ENCODE assay signal across 9 mouse cellular contexts in the genomic region with DNA sequence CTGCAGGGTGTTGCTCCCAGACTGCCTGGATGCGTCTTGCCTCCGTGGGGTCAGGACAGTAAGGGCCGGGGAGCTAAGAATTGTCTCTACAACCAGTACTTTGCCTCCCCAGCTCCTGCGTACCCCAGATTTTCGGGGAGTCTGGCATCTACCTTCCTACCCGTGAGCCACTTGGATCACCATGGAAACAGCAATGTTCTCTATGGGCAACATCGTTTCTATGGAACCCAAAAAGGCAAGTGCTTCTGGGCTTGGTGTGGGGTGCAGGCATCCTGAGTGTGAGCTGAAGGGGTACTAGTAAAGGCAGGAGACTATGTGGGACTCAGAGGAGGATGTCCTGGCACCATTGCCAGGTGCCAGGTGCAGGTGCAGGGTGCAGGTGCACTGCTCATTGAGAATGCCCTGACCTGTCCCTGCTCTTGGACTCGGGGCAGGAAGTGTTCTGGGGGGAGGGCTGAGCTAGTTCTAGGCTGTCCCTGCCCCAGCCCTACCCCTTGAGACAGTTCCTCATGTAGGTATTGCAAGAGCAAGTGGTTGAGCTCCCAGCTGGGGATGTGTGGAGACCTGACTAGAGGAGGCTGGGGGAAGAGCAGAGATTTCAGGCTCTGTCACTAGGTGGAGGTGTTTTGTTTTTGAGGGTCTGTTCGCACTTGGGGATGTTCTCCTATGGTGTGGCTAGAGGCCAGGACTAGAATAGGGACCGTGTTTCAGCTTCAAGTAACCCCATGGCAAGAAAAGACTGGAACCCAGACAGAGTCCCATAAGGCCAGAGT. TPM values are rescaled to one million over a fixed set of nuclear protein-coding genes. Genes with fewer than 3 reads are reported as not detected.
DNase-seq lines count a peak whose midpoint lies in the region; ATAC-seq and TF ChIP-seq lines count a peak whose summit lies in the region.
"Had no signal": no experiment of that assay in that cellular context is flagged by ENCODE, and none has a peak within 500 bp of the region (broad histone marks: within the 10 kb centered on the region; RNA-seq: fewer than 3 reads in every experiment).

No protein-coding gene starts in this region.

- 85% methylated on average over 10 of the region's 10 CpGs for WGBS in kidney, postnatal 0 days
- WGBS in kidney, embryonic 16.5 days: 86% methylated on average over 10 of the region's 10 CpGs
- 83% methylated on average over 10 of the region's 10 CpGs for WGBS in heart, embryonic 12.5 days

- TF ChIP-seq CTCF in kidney, postnatal 0 days (IDR thresholded peaks at IDR 0.05; ENCODE audit: low read depth): peak; percentile 33; the same call in 1 of the 2 replicates

- no peak overlapping the region for H3K4me2 ChIP-seq in kidney, postnatal 0 days (ENCODE audit: low read length)
- no peak overlapping the region for H3K4me2 ChIP-seq in kidney, embryonic 16.5 days (replicated peaks; ENCODE audit: low read depth, low read length)
- no peak overlapping the region for H3K4me2 ChIP-seq in heart, embryonic 12.5 days

- no peak for DNase-seq in kidney, postnatal 0 days (ENCODE audit: low spot score)
- DNase-seq in ZHBTc4 (ENCODE audit: low read depth, low spot score): peak; percentile 41
- peak; percentile 30 for DNase-seq in induced T-regulatory cell, adult 2 months (ENCODE audit: low read depth)
- peak; percentile 8 for DNase-seq in splenic B cell, adult 2 months (ENCODE audit: low read depth, low spot score)
- DNase-seq in gastrocnemius, postnatal 36 days: no peak
- DNase-seq: gastrocnemius, postnatal 25 days had no signal

- no peaks in the 10 kb centered on the region for H3K9me3 ChIP-seq in kidney, postnatal 0 days (replicated peaks; ENCODE audit: low read length)
- H3K9me3 ChIP-seq in kidney, embryonic 16.5 days (ENCODE audit: low read length): no peaks in the 10 kb centered on the region
- H3K9me3 ChIP-seq in heart, embryonic 12.5 days (replicated peaks): no peaks in the 10 kb centered on the region

- H3K4me1 ChIP-seq in kidney, postnatal 0 days (replicated peaks; ENCODE audit: insufficient read depth, low read length): peaks cover 21% of the 10 kb centered on the region
- peaks cover 39% of the 10 kb centered on the region for H3K4me1 ChIP-seq in kidney, embryonic 16.5 days (ENCODE audit: insufficient read depth, low read length)
- H3K4me1 ChIP-seq in heart, embryonic 12.5 days (replicated peaks): peaks cover 48% of the 10 kb centered on the region

- no peak for ATAC-seq in kidney, postnatal 0 days (replicated peaks; ENCODE audit: low FRiP score, low read depth)
- ATAC-seq in kidney, embryonic 16.5 days (ENCODE audit: low FRiP score, low TSS enrichment): no peak
- no peak for ATAC-seq in heart, embryonic 12.5 days (ENCODE audit: insufficient number of reproducible peaks, low FRiP score)
- ATAC-seq in inflammation-experienced regulatory T-cells, adult 6 months: no peak

- H3K27me3 ChIP-seq in kidney, postnatal 0 days (ENCODE audit: insufficient read depth, low read length): no peaks in the 10 kb centered on the region
- H3K27me3 ChIP-seq in kidney, embryonic 16.5 days (ENCODE audit: insufficient read depth, low read length): no peaks in the 10 kb centered on the region
- H3K27me3 ChIP-seq in splenic B cell, adult 2 months (ENCODE audit: control insufficient read depth, insufficient read depth, low read length, poor library complexity, severe bottlenecking): no peaks in the 10 kb centered on the region
- H3K27me3 ChIP-seq in heart, embryonic 12.5 days (replicated peaks): no peaks in the 10 kb centered on the region

- no peak overlapping the region for H3K9ac ChIP-seq in kidney, postnatal 0 days (ENCODE audit: low read depth, low read length)
- H3K9ac ChIP-seq in kidney, embryonic 16.5 days (replicated peaks; ENCODE audit: low read length): no peak overlapping the region
- H3K9ac ChIP-seq in heart, embryonic 12.5 days: no peak overlapping the region

- intact Hi-C loops in gastrocnemius, postnatal 36 days (cut with DNase I): no loop called here

- H3K27ac ChIP-seq in kidney, postnatal 0 days: no peak overlapping the region
- no peak overlapping the region for H3K27ac ChIP-seq in kidney, embryonic 16.5 days (ENCODE audit: low read length)
- H3K27ac ChIP-seq in heart, embryonic 12.5 days (ENCODE audit: poor library complexity, severe bottlenecking): no peak overlapping the region

- H3K4me3 ChIP-seq in kidney, postnatal 0 days (replicated peaks; ENCODE audit: low read depth, low read length): no peak overlapping the region
- H3K4me3 ChIP-seq in kidney, embryonic 16.5 days (ENCODE audit: low read length): no peak overlapping the region
- H3K4me3 ChIP-seq in heart, embryonic 12.5 days: no peak overlapping the region

- H3K36me3 ChIP-seq in kidney, postnatal 0 days (ENCODE audit: insufficient read depth, low read length): peaks cover 24% of the 10 kb centered on the region
- peaks cover 26% of the 10 kb centered on the region for H3K36me3 ChIP-seq in kidney, embryonic 16.5 days (ENCODE audit: insufficient read depth, low read length)
- no peaks in the 10 kb centered on the region for H3K36me3 ChIP-seq in splenic B cell, adult 2 months (ENCODE audit: control insufficient read depth, insufficient read depth, low read length, poor library complexity, severe bottlenecking)
- H3K36me3 ChIP-seq in heart, embryonic 12.5 days: peaks cover 29% of the 10 kb centered on the region

RNA-seq across cellular contexts. Expression of a gene that starts 35.6 kb away (rescaled TPM):
- polyA plus RNA-seq in kidney, postnatal 0 days (2015; fragmentation: Nextera tagmentation; extraction: Ambion mirVana): 8.2 and 8.6 TPM in 2 replicates
- polyA plus RNA-seq in kidney, embryonic 16.5 days (2015; fragmentation: Nextera tagmentation; extraction: Ambion mirVana): 13.2 and 14.2 TPM in 2 replicates
- 1 to 10 TPM; 2.3 to 4.1 TPM for total RNA-seq in gastrocnemius, postnatal 36 days (2021)
- polyA plus RNA-seq in heart, embryonic 12.5 days (2016; fragmentation: Nextera tagmentation; extraction: Ambion mirVana): 6.5 and 7.6 TPM in 2 replicates
- polyA plus RNA-seq in inflammation-experienced regulatory T-cells, adult 6 months (2017; shearing (Covaris generic)): not detected

Comparison
In these comparisons a context has a peak if more than half of its experiments do, and no peak if none do; other contexts are left out.
1. DNase-seq: peak in ZHBTc4 (single experiment), induced T-regulatory cell, adult 2 months (single experiment) and splenic B cell, adult 2 months (single experiment); none in kidney, postnatal 0 days (single experiment) and gastrocnemius, postnatal 36 days (0 of 2).